Mouse (Mus musculus) testis, adult 2 months (tissue): Measurements from ENCODE around the gene Nav2.

Source experiments
- CTCF ChIP-seq: fragments of 200-500 bp; IDR thresholded peaks from 2 replicates; pipeline ENCODE4 v1.5.1; 2012; ENCODE audit warnings: low read depth, mild to moderate bottlenecking, inconsistent platforms, low read length, moderate library complexity; ENCODE audit not compliant: control insufficient read depth, insufficient read depth, insufficient replicate concordance
- POLR2A ChIP-seq: fragments of 200-500 bp; IDR thresholded peaks from 2 replicates; pipeline ENCODE4 v1.6.1; 2012; ENCODE audit warnings: low read depth, mild to moderate bottlenecking, inconsistent platforms, low read length, moderate library complexity; ENCODE audit not compliant: control insufficient read depth

- TF ChIP-seq CTCF = no peak
- no peak for TF ChIP-seq POLR2A
These were observed 592.4 kb downstream of the Nav2 start for GRCm38 (mm10) chr7:49500916-49501315.
